Mouse (Mus musculus) embryonic fibroblast, embryonic 13.5 days (primary cell): Measurements from ENCODE around the gene Oxa1l. TPM values are rescaled to one million over a fixed set of nuclear protein-coding genes. Genes with fewer than 3 reads are reported as not detected.

Source experiments
- H3K27ac ChIP-seq: 2 replicates; pipeline ENCODE4 v1.5.1; 2012; ENCODE audit warnings: low read length, control low read depth, inconsistent platforms; ENCODE audit not compliant: insufficient read depth
- H3K4me1 ChIP-seq: 2 replicates; pipeline ENCODE4 v1.6.1; 2011; ENCODE audit warnings: low read length; ENCODE audit not compliant: control insufficient read depth, insufficient read depth
- H3K4me3 ChIP-seq: 2 replicates; pipeline ENCODE4 v1.5.1; 2011; ENCODE audit warnings: mild to moderate bottlenecking, control low read depth, low read length; ENCODE audit not compliant: insufficient read depth
- CTCF ChIP-seq: IDR thresholded peaks from 2 replicates; pipeline ENCODE4 v1.5.1; 2011; ENCODE audit warnings: mild to moderate bottlenecking, control low read depth, low read length, moderate library complexity, borderline replicate concordance; ENCODE audit not compliant: insufficient read depth
- POLR2A ChIP-seq: IDR thresholded peaks from 2 replicates; pipeline ENCODE4 v1.6.1; 2011; ENCODE audit warnings: low read depth, mild to moderate bottlenecking, control low read depth, low read length, moderate library complexity
- polyA plus RNA-seq: library from polyadenylated mRNA; stranded (reverse); fragments of >200 nt; gene quantifications from 2 replicates; pipeline ENCODE4 v1.2.4, GENCODE M21; 2011; ENCODE audit warnings: low read depth; ENCODE audit not compliant: missing spikeins, insufficient read length

Gene Oxa1l
- polyA plus RNA-seq, result 43.2 and 55.3 TPM in 2 replicates

- Histone ChIP-seq H3K4me1 (no peaks in the 10 kb centered on the region), H3K4me3 (peak within 1 kb of the TSS; percentile 69), H3K27ac (no peak within 1 kb of the TSS; the same call in 1 of the 2 replicates)
- peak; percentile 88 for TF ChIP-seq POLR2A
- TF ChIP-seq CTCF, result peak; percentile 34; the same call in 1 of the 2 replicates
Measured at GRCm38 (mm10) chr14:54360577-54361340, at the start of gene Oxa1l. Gene Oxa1l, plus strand, starts transcription at chr14:54360834.

- Histone ChIP-seq H3K4me1 (no peaks in the 10 kb centered on the region), H3K4me3 (no peak overlapping the region), H3K27ac (no peak overlapping the region)
- TF ChIP-seq CTCF, result no peak
Measured at GRCm38 (mm10) chr14:54311763-54312162, 48.9 kb upstream of the Oxa1l start.

GRCm38 (mm10) chr14:54321556-54322376 lies 38.9 kb upstream of the Oxa1l start:
- no peaks in the 10 kb centered on the region for H3K4me1 ChIP-seq
- no peak for TF ChIP-seq POLR2A
- TF ChIP-seq CTCF, result no peak
- no peak overlapping the region for H3K27ac ChIP-seq
- H3K4me3 ChIP-seq, result no peak overlapping the region

- Histone ChIP-seq H3K4me3 (no peak overlapping the region), H3K27ac (no peak overlapping the region), H3K4me1 (no peaks in the 10 kb centered on the region)
- TF ChIP-seq CTCF (no peak), POLR2A (no peak)
Measured at GRCm38 (mm10) chr14:54324486-54324885, 36.1 kb upstream of the Oxa1l start.

- H3K4me3 ChIP-seq, result no peak overlapping the region
- H3K4me1 ChIP-seq, result no peaks in the 10 kb centered on the region
- no peak for TF ChIP-seq POLR2A
- no peak for TF ChIP-seq CTCF
- no peak overlapping the region for H3K27ac ChIP-seq
Measured at GRCm38 (mm10) chr14:54328548-54328947, 32.1 kb upstream of the Oxa1l start.

- no peak for TF ChIP-seq POLR2A
- no peak for TF ChIP-seq CTCF
- no peak overlapping the region for H3K4me3 ChIP-seq
- H3K4me1 ChIP-seq, result no peaks in the 10 kb centered on the region
- no peak overlapping the region for H3K27ac ChIP-seq
Measured at GRCm38 (mm10) chr14:54329201-54329600, 31.4 kb upstream of the Oxa1l start.

- no peak overlapping the region for H3K4me3 ChIP-seq
- TF ChIP-seq CTCF (no peak), POLR2A (no peak)
- H3K4me1 ChIP-seq, result no peaks in the 10 kb centered on the region
- H3K27ac ChIP-seq, result no peak overlapping the region
Measured at GRCm38 (mm10) chr14:54331178-54331577, 29.5 kb upstream of the Oxa1l start.

- no peak for TF ChIP-seq CTCF
- no peak for TF ChIP-seq POLR2A
- no peak overlapping the region for H3K27ac ChIP-seq
- H3K4me3 ChIP-seq, result no peak overlapping the region
- H3K4me1 ChIP-seq, result no peaks in the 10 kb centered on the region
Measured at GRCm38 (mm10) chr14:54332176-54333074, 28.2 kb upstream of the Oxa1l start.

GRCm38 (mm10) chr14:54333452-54334189 lies 27.0 kb upstream of the Oxa1l start:
- H3K4me3 ChIP-seq, result no peak overlapping the region
- no peak overlapping the region for H3K27ac ChIP-seq
- H3K4me1 ChIP-seq, result no peaks in the 10 kb centered on the region
- TF ChIP-seq POLR2A, result no peak
- TF ChIP-seq CTCF, result no peak
